Mouse (Mus musculus) left cerebral cortex, adult 8-10 months (tissue): ENCODE measurements around the gene Prkab1. TPM values are rescaled to one million over a fixed set of nuclear protein-coding genes. Genes with fewer than 3 reads are reported as not detected.

ENCODE experiments used
- DNase-seq, 2 experiments: peaks; one replicate each; pipeline ENCODE4 v3.0.0; 2022; ENCODE audit warnings: low spot score in 2 of 2
- total RNA-seq, 4 experiments: library from RNA; stranded (reverse); gene quantifications; 2 replicates each; pipeline ENCODE4 v1.2.4; 2022

The Prkab1 gene
- total RNA-seq, 4 experiments from 2014 or later = 23.8 to 31.5 (median 28.7) TPM

- no peak for DNase-seq
These were observed 41.5 kb downstream of the Prkab1 start for GRCm38 (mm10) chr5:115982671-115983373.

DNA sequence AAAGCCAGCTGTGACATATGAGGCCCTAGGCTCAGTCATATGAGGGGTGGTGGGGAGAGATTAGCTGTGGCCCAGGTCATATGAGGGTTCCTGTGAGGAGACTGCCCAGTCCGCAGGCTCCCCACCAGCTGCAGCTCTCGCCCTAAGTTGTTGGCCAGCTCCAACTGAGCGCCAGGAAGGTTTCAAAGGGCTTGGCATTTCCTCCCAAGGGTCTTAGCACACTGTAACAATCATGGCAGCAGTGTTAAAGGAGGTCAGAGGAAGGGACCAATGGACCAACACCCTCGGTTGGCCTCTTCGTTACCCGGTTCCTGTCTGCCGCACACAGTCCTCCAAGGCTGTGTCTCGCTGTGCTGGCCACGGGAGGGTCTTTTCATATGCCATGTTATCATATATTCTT, 43.8 kb downstream of the Prkab1 start:
- no peak for DNase-seq

DNA sequence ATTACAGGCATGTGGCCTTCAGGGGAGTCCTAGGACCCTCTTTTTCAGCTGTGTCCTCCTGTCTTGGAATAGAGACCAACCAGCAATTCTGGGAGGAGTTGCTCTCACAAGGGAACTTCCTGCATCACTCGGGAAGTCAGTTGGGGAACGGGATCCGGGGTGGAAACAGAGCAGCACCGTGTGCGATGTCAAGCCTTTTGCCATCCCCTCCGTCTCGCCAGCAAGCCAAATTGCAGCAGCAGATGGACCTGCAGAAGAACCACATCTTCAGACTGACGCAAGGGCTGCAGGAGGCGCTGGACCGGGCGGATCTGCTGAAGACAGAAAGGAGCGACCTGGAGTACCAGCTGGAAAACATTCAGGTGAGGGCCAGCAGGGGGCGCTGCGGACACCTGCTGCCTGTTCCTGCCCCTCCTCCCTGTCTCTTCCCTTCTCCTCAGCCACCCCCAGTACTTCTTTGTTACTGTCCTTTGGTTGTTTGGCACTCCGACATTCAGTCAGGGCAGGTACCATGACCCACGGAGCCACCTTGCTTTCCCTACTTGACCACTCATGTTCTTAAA, 45.1 kb downstream of the Prkab1 start:
- DNase-seq = no peak

GRCm38 (mm10) chr5:115978255-115978654, 46.1 kb downstream of the Prkab1 start:
- no peak for DNase-seq

GRCm38 (mm10) chr5:115977757-115978156, 46.6 kb downstream of the Prkab1 start:
- no peak for DNase-seq

DNA sequence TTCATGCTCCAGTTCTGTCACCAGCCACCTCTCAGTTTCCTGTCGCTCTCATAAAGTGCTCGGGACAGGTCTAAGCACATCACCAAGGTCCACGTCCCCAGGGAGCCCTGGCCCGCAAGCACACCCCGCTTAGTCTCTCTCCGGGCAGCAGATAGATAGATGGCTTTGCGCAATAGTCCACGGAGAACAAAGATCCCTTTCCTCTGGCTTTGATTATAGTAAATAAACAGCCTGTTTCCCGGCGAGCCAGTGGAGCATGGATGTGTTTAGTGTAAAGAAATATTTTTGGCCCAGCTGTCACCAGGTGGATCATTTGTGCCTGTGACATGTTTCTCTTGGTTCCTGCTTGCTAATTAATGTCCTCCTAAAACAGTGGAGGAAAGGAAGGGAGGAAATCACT, 47.0 kb downstream of the Prkab1 start:
- no peak for DNase-seq

DNA sequence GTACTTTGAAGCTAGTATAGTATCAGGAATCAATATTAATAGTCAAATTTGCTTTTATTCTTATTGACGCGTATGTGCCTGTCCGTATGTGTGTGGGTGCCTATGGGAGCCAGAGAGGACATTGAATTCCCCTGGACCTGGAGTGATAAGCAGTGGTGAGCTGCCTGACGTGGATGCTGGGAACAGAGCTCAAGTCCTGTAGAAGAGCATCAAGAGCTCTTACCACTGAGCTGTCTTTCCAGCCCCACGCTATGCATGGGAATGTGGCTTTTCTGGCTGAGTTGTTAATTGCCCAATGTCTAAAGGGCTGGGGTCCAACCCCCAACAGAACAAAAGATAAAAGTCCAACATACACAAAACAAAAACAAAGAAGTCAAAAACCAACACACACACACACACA, 47.9 kb downstream of the Prkab1 start:
- no peak for DNase-seq

DNA sequence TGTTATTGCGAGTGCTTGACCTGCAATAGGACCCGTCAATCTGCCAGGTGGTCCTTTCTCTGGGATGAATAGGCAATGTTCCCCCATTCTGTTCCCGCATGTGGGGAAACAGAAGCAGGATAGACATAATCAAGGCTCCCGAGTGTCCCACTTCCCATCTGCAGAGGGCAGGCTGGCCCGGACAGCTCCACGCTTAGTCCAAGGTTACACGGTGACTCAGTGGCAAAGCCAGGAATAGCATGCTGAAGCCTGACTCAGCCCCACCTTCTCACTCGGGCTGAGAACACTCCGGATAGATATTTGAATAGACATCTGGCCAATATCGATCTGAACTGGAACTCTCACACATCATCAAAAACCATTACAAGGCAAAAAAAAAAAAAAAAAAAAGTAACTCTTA, 48.6 kb downstream of the Prkab1 start:
- DNase-seq = no peak

- DNase-seq = no peak
These were observed 53.1 kb downstream of the Prkab1 start for GRCm38 (mm10) chr5:115971236-115971635.

Other genes starting within 250 kb of the Prkab1 start
- gene Cit, start 179.2 kb downstream of the Prkab1 start, total RNA-seq = 100 to 1,000 TPM; 181 to 207 (median 194) TPM
- gene Tmem233, start 58.7 kb upstream of the Prkab1 start, total RNA-seq = under 1 TPM in 1 of 4 experiments, not detected in 3; 0.18 TPM